16 mouse cellular contexts compared by ENCODE assay signal in the genomic region with DNA sequence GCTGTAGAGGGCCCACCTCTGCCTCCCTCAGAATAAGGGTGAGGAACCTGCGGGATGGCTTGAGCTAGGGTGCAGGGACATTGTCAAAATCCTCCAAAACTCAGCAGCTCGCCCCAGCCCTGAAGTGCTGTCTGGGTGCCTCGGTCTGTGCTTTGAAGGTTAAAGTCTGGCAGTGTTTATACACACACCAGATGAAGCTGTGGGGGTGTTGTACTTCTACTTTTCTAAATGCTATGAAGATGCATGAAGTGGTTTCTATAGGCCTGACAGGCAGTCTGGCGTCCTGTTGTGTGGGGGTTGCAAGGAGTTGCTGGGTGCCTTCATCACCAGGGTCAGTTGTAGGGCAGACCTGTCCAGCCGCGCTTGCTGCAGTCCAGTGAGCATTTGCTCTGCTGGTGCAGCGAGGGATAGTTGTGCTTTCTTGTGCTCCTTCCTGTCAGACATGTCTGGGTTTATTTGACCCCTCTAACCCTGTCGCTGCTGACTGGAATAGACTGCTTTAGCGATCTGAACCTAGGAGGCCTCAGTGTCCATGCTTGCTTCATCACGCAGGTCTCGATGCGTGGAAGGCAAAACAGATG. TPM values are rescaled to one million over a fixed set of nuclear protein-coding genes. Genes with fewer than 3 reads are reported as not detected.
DNase-seq lines count a peak whose midpoint lies in the region; ATAC-seq and TF ChIP-seq lines count a peak whose summit lies in the region.
"Had no signal": no experiment of that assay in that cellular context is flagged by ENCODE, and none has a peak within 500 bp of the region (broad histone marks: within the 10 kb centered on the region; RNA-seq: fewer than 3 reads in every experiment).

No protein-coding gene starts in this region.

- no peaks in the 10 kb centered on the region for H3K27me3 ChIP-seq in heart, embryonic 15.5 days
- no peaks in the 10 kb centered on the region for H3K27me3 ChIP-seq in lung, embryonic 14.5 days (ENCODE audit: insufficient read depth, low read length)
- H3K27me3 ChIP-seq in kidney, embryonic 15.5 days, result no peaks in the 10 kb centered on the region
- H3K27me3 ChIP-seq in forebrain, embryonic 12.5 days, result no peaks in the 10 kb centered on the region
- H3K27me3 ChIP-seq in midbrain, embryonic 13.5 days, result no peaks in the 10 kb centered on the region
- H3K27me3 ChIP-seq: embryonic facial prominence, embryonic 12.5 days; hindbrain, embryonic 12.5 days; stomach, embryonic 15.5 days had no signal

- 38% methylated on average over 12 of the region's 12 CpGs for WGBS in heart, embryonic 15.5 days
- WGBS in lung, embryonic 14.5 days, result 39% methylated on average over 12 of the region's 12 CpGs
- WGBS in kidney, embryonic 15.5 days, result 28% methylated on average over 12 of the region's 12 CpGs
- WGBS in forebrain, embryonic 12.5 days, result 86% methylated on average over 12 of the region's 12 CpGs
- WGBS in midbrain, embryonic 13.5 days, result 84% methylated on average over 12 of the region's 12 CpGs

- peak overlapping the region; percentile 56 for H3K27ac ChIP-seq in heart, embryonic 15.5 days
- H3K27ac ChIP-seq in lung, embryonic 14.5 days (ENCODE audit: low read depth), result no peak overlapping the region
- H3K27ac ChIP-seq in kidney, embryonic 15.5 days, result peak overlapping the region; percentile 67
- no peak overlapping the region for H3K27ac ChIP-seq in forebrain, embryonic 12.5 days
- no peak overlapping the region for H3K27ac ChIP-seq in midbrain, embryonic 13.5 days
- H3K27ac ChIP-seq: embryonic facial prominence, embryonic 12.5 days; gastrocnemius, adult 2 months; hindbrain, embryonic 12.5 days; left cerebral cortex, adult 2 months; stomach, embryonic 15.5 days had no signal

- H3K4me2 ChIP-seq in heart, embryonic 15.5 days, result no peak overlapping the region
- no peak overlapping the region for H3K4me2 ChIP-seq in lung, embryonic 14.5 days
- H3K4me2 ChIP-seq in kidney, embryonic 15.5 days, result no peak overlapping the region
- H3K4me2 ChIP-seq in forebrain, embryonic 12.5 days, result no peak overlapping the region
- H3K4me2 ChIP-seq in midbrain, embryonic 13.5 days (replicated peaks), result no peak overlapping the region
- H3K4me2 ChIP-seq: embryonic facial prominence, embryonic 12.5 days; hindbrain, embryonic 12.5 days; stomach, embryonic 15.5 days had no signal

- H3K36me3 ChIP-seq in heart, embryonic 15.5 days, result no peaks in the 10 kb centered on the region
- no peaks in the 10 kb centered on the region for H3K36me3 ChIP-seq in lung, embryonic 14.5 days (ENCODE audit: insufficient read depth)
- H3K36me3 ChIP-seq in kidney, embryonic 15.5 days, result 0 out of 2 replicates have a peak, but pooled peaks cover 3% of the 10 kb centered on the region
- H3K36me3 ChIP-seq in forebrain, embryonic 12.5 days (replicated peaks), result no peaks in the 10 kb centered on the region
- no peaks in the 10 kb centered on the region for H3K36me3 ChIP-seq in midbrain, embryonic 13.5 days
- H3K36me3 ChIP-seq: embryonic facial prominence, embryonic 12.5 days; hindbrain, embryonic 12.5 days had no signal

- H3K9ac ChIP-seq in heart, embryonic 15.5 days, result no peak overlapping the region
- no peak overlapping the region for H3K9ac ChIP-seq in lung, embryonic 14.5 days
- H3K9ac ChIP-seq in kidney, embryonic 15.5 days, result no peak overlapping the region
- H3K9ac ChIP-seq in forebrain, embryonic 12.5 days, result no peak overlapping the region
- H3K9ac ChIP-seq in midbrain, embryonic 13.5 days (replicated peaks), result no peak overlapping the region
- H3K9ac ChIP-seq: embryonic facial prominence, embryonic 12.5 days; hindbrain, embryonic 12.5 days; stomach, embryonic 15.5 days had no signal

- H3K4me1 ChIP-seq in heart, embryonic 15.5 days (replicated peaks), result peaks cover 18% of the 10 kb centered on the region
- no peaks in the 10 kb centered on the region for H3K4me1 ChIP-seq in lung, embryonic 14.5 days (ENCODE audit: insufficient read depth)
- H3K4me1 ChIP-seq in kidney, embryonic 15.5 days, result peaks cover 24% of the 10 kb centered on the region
- 0 out of 2 replicates have a peak, but pooled peaks cover 3% of the 10 kb centered on the region for H3K4me1 ChIP-seq in forebrain, embryonic 12.5 days
- 0 out of 2 replicates have a peak, but pooled peaks cover 2% of the 10 kb centered on the region for H3K4me1 ChIP-seq in midbrain, embryonic 13.5 days (replicated peaks)

- DNase-seq in heart, adult 11 months, result no peak
- DNase-seq in lung, embryonic 14.5 days, result peak; percentile 13
- no peak for DNase-seq in lung, postnatal 10 days
- DNase-seq in retina, postnatal 1 day, result peak; percentile 9
- DNase-seq: cerebellum, adult 2 months; gastrocnemius, adult 2 months; thymus, postnatal 14 days had no signal

- no peaks in the 10 kb centered on the region for H3K9me3 ChIP-seq in heart, embryonic 15.5 days (replicated peaks)
- H3K9me3 ChIP-seq in lung, embryonic 14.5 days (ENCODE audit: low read depth, low read length), result no peaks in the 10 kb centered on the region
- H3K9me3 ChIP-seq in kidney, embryonic 15.5 days (replicated peaks), result no peaks in the 10 kb centered on the region
- no peaks in the 10 kb centered on the region for H3K9me3 ChIP-seq in forebrain, embryonic 12.5 days
- no peaks in the 10 kb centered on the region for H3K9me3 ChIP-seq in midbrain, embryonic 13.5 days
- H3K9me3 ChIP-seq: embryonic facial prominence, embryonic 12.5 days; hindbrain, embryonic 12.5 days; stomach, embryonic 15.5 days had no signal

- no peak overlapping the region for H3K4me3 ChIP-seq in heart, embryonic 15.5 days
- no peak overlapping the region for H3K4me3 ChIP-seq in lung, embryonic 14.5 days (ENCODE audit: low read depth, low read length)
- H3K4me3 ChIP-seq in kidney, embryonic 15.5 days (replicated peaks), result no peak overlapping the region
- H3K4me3 ChIP-seq in forebrain, embryonic 12.5 days (replicated peaks), result no peak overlapping the region
- no peak overlapping the region for H3K4me3 ChIP-seq in midbrain, embryonic 13.5 days (replicated peaks)
- H3K4me3 ChIP-seq: embryonic facial prominence, embryonic 12.5 days; gastrocnemius, adult 2 months; hindbrain, embryonic 12.5 days; left cerebral cortex, adult 2 months; stomach, embryonic 15.5 days had no signal

- ATAC-seq in heart, embryonic 15.5 days (replicated peaks; ENCODE audit: insufficient number of reproducible peaks, insufficient read depth, low FRiP score, low read depth), result no peak
- ATAC-seq in lung, embryonic 14.5 days (ENCODE audit: insufficient read depth), result peak; percentile 49; the same call in 1 of the 2 replicates
- peak; percentile 46; the same call in 1 of the 2 replicates for ATAC-seq in kidney, embryonic 15.5 days (replicated peaks; ENCODE audit: low FRiP score)
- ATAC-seq in forebrain, embryonic 12.5 days (ENCODE audit: low FRiP score), result no peak
- ATAC-seq in midbrain, embryonic 13.5 days, result no peak
- ATAC-seq: intestine, postnatal 0 days had no signal

- no peak for TF ChIP-seq CTCF in lung, embryonic 14.5 days (IDR thresholded peaks at IDR 0.05; ENCODE audit: low read depth)

RNA-seq across cellular contexts. Expression of gene Rcor1, which starts 37.3 kb away (rescaled TPM):
- 6.5 and 7.9 TPM in 2 replicates for polyA plus RNA-seq in heart, embryonic 15.5 days (2015; fragmentation: Nextera tagmentation; extraction: Ambion mirVana)
- polyA plus RNA-seq in lung, embryonic 14.5 days (2014; fragmentation: Nextera tagmentation; extraction: Ambion mirVana), result 14.4 and 17.0 TPM in 2 replicates
- polyA plus RNA-seq in kidney, embryonic 15.5 days (2015; fragmentation: Nextera tagmentation; extraction: Ambion mirVana), result 10.0 and 10.5 TPM in 2 replicates
- 10.1 and 10.7 TPM in 2 replicates for polyA plus RNA-seq in forebrain, embryonic 12.5 days (2016; fragmentation: Nextera tagmentation; extraction: Ambion mirVana)
- polyA plus RNA-seq in midbrain, embryonic 13.5 days (2015; fragmentation: Nextera tagmentation; extraction: Ambion mirVana), result 6.0 and 6.5 TPM in 2 replicates

Comparison
In these comparisons a context has a peak if more than half of its experiments do, and no peak if none do; other contexts are left out.
1. DNase-seq: peak in lung, embryonic 14.5 days (single experiment) and retina, postnatal 1 day (single experiment); none in heart, adult 11 months (single experiment) and lung, postnatal 10 days (single experiment).
2. ATAC-seq: peak in lung, embryonic 14.5 days (single experiment) and kidney, embryonic 15.5 days (single experiment); none in heart, embryonic 15.5 days (single experiment), forebrain, embryonic 12.5 days (single experiment) and midbrain, embryonic 13.5 days (single experiment).
3. H3K27ac ChIP-seq: peak in heart, embryonic 15.5 days (single experiment) and kidney, embryonic 15.5 days (single experiment); none in lung, embryonic 14.5 days (single experiment), forebrain, embryonic 12.5 days (single experiment) and midbrain, embryonic 13.5 days (single experiment).